Mouse (Mus musculus): ENCODE results near the gene Gm8947. TPM values are rescaled to one million over a fixed set of nuclear protein-coding genes. Genes with fewer than 3 reads are reported as not detected.
"Not testable (repeated sequence)": the region's sequence is repeated elsewhere in the genome, so short reads cannot be mapped to it uniquely, and the experiment has no call there.

Gm8947 gene
- not detected in 2 replicates for polyA plus RNA-seq (2015; fragmentation: Nextera tagmentation; extraction: Ambion mirVana)

DNA sequence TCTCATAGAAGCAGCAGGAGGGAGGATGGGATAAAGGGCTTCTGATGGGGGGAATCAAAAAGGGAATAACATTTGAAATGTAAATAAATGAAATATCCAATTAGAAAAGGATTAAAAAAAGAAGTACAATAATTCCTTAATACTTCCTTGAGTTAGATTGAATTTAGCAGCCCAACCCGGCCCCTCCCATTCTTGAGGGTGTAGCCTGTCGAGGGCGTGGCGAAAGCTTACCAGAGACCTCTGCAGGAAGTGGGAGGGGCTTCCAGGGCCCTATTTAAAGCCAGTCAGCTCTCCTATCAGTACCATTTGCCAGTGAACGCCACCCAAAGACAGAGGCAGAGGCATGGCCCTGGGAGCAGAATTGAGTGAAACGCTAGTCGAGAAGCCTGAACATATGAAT lies at the start of gene Gm8947:
Gene Gm8947, plus strand, starts transcription at position 302 of the 400 bp plus-strand sequence.
- not testable (repeated sequence) for H3K9me3 ChIP-seq (replicated peaks); H3K4me2 ChIP-seq; ATAC-seq; H3K9ac ChIP-seq; H3K27ac ChIP-seq; H3K36me3 ChIP-seq (ENCODE audit: poor library complexity, severe bottlenecking); H3K4me3 ChIP-seq; H3K4me1 ChIP-seq; H3K27me3 ChIP-seq
- 100% methylated on average over 2 of the region's 7 CpGs for WGBS

DNA sequence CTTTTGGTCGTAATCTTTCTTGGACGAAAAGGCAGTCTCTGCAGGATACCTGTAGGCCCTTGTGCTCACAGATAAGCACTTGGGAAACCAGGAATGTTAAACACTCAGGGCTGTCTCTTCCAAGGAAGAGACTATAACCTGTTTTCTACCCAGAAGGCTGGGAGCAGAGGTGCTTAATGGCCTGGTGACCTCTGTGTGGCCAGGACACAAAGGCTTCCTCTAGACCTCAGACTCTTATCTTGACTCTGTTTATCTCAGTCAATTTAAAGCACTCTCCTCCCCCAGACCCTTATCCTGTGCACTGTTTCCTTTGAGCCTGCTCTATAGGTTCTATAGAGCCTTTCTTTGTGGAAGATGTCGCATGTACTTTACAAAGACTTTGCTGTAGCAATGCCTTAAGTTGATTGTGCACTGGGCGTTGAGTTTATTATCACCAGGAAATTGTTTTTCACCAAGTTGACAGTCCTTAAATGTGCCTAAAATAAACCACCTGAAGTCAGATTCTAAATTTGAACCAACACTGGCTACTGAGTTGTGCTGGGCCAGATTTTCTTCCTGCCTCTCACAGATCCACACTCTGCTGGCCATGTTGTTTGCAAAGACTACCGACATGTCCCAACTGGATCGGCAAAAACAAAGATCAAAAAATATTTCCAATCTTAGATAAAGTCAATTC lies 47.6 kb upstream of the Gm8947 start:
- H3K27me3 ChIP-seq: no peaks in the 10 kb centered on the region
- H3K4me3 ChIP-seq: no peak overlapping the region
- no peak overlapping the region for H3K4me2 ChIP-seq
- no peaks in the 10 kb centered on the region for H3K9me3 ChIP-seq (replicated peaks)
- H3K36me3 ChIP-seq (ENCODE audit: poor library complexity, severe bottlenecking): no peaks in the 10 kb centered on the region
- ATAC-seq: no peak
- no peak overlapping the region for H3K27ac ChIP-seq
- H3K9ac ChIP-seq: no peak overlapping the region
- H3K4me1 ChIP-seq: no peaks in the 10 kb centered on the region
- WGBS: 72% methylated on average over 6 of the region's 6 CpGs

DNA sequence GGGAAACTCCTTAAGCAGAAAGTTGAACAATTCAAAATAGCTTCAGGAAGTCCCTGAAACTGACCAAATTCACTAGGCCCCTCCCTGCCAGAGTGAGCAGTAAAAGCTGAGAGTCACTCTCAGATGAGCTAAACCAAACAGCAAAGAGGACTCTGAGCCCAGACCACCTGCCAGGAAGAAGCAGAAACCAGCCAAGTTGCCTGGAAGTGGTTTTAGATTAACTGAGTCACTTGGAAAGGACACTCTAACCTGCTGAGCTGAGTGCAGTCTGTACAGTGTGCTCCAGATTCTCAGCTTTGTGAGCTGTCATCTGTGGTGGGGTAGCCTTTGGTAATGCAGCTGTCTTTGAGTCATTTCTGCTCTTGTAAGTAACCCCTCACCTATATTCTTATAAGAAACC lies 44.4 kb upstream of the Gm8947 start:
- ATAC-seq: no peak
- Histone ChIP-seq H3K27ac (no peak overlapping the region), H3K4me1 (no peaks in the 10 kb centered on the region), H3K9me3 (replicated peaks) (no peaks in the 10 kb centered on the region), H3K27me3 (no peaks in the 10 kb centered on the region), H3K9ac (no peak overlapping the region), H3K4me2 (no peak overlapping the region), H3K4me3 (no peak overlapping the region), H3K36me3 (ENCODE audit: poor library complexity, severe bottlenecking) (no peaks in the 10 kb centered on the region)

DNA sequence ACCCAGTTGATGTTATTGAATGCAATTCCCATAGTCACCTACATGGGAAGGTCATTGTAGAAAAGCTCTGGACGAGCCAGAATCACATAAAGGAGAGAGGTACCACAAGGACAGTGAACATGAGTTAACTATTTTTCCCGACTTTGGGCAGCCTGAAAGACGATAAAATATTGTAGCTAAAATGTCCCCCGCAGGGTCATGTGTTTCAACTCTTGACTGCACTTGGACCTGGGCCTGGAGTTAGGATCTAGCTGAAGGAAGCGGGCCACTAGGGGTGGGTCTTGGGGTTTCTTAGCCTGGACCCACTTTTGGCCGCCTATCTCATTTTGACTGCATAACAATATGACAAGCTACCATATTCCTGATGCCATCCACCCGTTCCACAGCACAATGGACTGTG lies 42.0 kb upstream of the Gm8947 start:
- no peak overlapping the region for H3K27ac ChIP-seq
- H3K4me3 ChIP-seq: no peak overlapping the region
- no peak for ATAC-seq
- no peaks in the 10 kb centered on the region for H3K27me3 ChIP-seq
- 91% methylated on average over 7 of the region's 7 CpGs for WGBS
- H3K4me2 ChIP-seq: no peak overlapping the region
- no peaks in the 10 kb centered on the region for H3K4me1 ChIP-seq
- H3K9ac ChIP-seq: no peak overlapping the region
- no peaks in the 10 kb centered on the region for H3K9me3 ChIP-seq (replicated peaks)
- no peaks in the 10 kb centered on the region for H3K36me3 ChIP-seq (ENCODE audit: poor library complexity, severe bottlenecking)

DNA sequence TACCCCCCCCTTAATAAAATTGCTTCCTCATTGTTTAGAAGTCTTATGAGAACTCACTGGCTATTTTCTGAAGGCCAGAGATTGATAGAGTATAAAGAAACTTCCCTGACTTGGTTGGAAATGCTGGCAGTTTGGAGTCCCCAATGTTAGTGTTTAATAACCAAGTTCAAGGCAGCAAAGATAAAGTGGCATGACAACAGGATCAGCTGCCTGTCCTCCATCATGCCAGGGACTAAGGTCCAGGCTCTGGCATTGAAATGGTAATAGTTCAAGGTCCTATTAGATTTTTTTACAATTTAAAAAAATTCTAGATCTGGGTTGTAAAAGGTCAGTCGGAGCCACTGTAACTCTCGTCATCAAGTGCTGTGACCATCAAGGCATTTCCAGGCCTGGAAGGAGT lies 41.1 kb upstream of the Gm8947 start:
- Histone ChIP-seq H3K9me3 (replicated peaks) (no peaks in the 10 kb centered on the region), H3K27me3 (no peaks in the 10 kb centered on the region), H3K27ac (no peak overlapping the region), H3K4me1 (no peaks in the 10 kb centered on the region), H3K36me3 (ENCODE audit: poor library complexity, severe bottlenecking) (no peaks in the 10 kb centered on the region), H3K9ac (no peak overlapping the region), H3K4me2 (no peak overlapping the region), H3K4me3 (no peak overlapping the region)
- no peak for ATAC-seq
- WGBS: 71% methylated on average over 2 of the region's 2 CpGs

DNA sequence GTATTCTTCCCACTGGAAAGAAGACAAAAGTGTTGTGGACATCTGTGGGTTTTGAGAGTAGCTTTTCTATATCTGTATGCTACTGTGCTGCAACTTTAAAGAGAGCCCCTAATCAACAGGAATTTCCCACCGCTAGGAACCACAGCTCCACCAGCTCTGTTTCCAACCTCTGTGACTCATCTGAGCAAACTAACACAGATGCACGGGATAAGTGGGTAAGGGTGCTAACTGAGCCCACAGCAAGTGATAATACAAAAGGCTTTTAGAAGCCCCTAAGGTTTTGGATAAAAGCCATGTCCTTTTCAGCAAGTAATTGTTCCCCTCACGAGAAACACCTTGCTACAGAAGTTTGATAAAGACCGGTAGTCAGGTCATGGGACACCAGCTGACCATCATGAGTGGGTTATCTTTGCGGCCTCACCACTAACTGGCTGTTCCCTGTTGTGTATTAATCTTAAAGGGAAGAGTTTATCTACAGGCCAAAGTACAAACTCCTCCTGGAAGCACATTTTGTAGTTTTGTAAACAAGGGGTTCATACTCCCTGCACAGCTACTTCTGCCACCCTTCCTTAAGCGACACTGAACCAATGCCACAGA lies 39.0 kb upstream of the Gm8947 start:
- Histone ChIP-seq H3K4me3 (no peak overlapping the region), H3K4me2 (no peak overlapping the region), H3K36me3 (ENCODE audit: poor library complexity, severe bottlenecking) (no peaks in the 10 kb centered on the region), H3K4me1 (peaks cover 18% of the 10 kb centered on the region), H3K9ac (no peak overlapping the region), H3K27ac (no peak overlapping the region), H3K9me3 (replicated peaks) (no peaks in the 10 kb centered on the region), H3K27me3 (no peaks in the 10 kb centered on the region)
- ATAC-seq: no peak
- 79% methylated on average over 6 of the region's 6 CpGs for WGBS

DNA sequence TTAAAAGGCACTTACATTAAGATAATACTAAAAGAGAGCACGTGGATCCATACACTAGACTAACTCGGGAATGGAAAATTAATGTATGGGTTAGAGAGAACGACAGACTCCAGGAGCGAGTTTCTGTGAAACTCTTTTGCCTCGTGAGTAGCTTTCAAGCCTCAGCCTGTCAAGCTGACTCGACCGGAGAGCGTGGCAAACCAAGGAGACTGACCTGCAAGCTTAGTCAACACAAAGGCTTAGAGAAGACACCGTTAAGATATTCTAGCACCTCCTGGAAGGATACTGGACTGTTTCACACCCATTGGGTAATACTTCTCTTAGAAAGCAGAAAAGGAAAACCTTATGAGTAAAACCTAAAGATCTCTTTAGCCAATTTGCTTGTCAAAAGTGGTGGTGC lies 38.0 kb upstream of the Gm8947 start:
- not testable (repeated sequence) for ATAC-seq; H3K4me3 ChIP-seq; H3K27ac ChIP-seq; H3K36me3 ChIP-seq (ENCODE audit: poor library complexity, severe bottlenecking); H3K9ac ChIP-seq; H3K9me3 ChIP-seq (replicated peaks); H3K4me2 ChIP-seq; H3K27me3 ChIP-seq
- 96% methylated on average over 9 of the region's 9 CpGs for WGBS
- peaks cover 26% of the 10 kb centered on the region for H3K4me1 ChIP-seq

DNA sequence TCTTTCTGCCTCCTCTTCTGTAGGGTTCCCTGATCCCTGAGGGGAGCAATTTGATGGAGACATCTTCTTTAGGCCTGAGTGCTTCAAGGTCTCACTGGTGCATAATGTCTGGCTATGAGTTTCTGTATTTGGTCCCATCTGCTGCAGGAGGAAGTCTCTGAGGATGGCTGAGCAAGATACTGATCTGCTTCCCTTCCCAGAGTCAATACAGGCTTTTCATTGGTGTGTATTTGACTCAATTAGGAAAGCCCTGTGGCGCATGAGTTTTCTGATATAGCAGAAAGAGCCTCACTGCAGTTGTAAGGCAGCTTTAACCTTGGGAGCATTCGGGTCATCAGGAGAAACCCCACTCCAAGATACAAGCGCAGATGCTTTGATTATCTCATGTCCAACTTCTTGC lies 36.0 kb upstream of the Gm8947 start:
- Histone ChIP-seq H3K9ac (no peak overlapping the region), H3K9me3 (replicated peaks) (no peaks in the 10 kb centered on the region), H3K4me3 (no peak overlapping the region), H3K27me3 (no peaks in the 10 kb centered on the region), H3K27ac (no peak overlapping the region), H3K4me1 (peaks cover 30% of the 10 kb centered on the region), H3K36me3 (ENCODE audit: poor library complexity, severe bottlenecking) (no peaks in the 10 kb centered on the region), H3K4me2 (no peak overlapping the region)
- no peak for ATAC-seq
- WGBS: 92% methylated on average over 3 of the region's 3 CpGs

DNA sequence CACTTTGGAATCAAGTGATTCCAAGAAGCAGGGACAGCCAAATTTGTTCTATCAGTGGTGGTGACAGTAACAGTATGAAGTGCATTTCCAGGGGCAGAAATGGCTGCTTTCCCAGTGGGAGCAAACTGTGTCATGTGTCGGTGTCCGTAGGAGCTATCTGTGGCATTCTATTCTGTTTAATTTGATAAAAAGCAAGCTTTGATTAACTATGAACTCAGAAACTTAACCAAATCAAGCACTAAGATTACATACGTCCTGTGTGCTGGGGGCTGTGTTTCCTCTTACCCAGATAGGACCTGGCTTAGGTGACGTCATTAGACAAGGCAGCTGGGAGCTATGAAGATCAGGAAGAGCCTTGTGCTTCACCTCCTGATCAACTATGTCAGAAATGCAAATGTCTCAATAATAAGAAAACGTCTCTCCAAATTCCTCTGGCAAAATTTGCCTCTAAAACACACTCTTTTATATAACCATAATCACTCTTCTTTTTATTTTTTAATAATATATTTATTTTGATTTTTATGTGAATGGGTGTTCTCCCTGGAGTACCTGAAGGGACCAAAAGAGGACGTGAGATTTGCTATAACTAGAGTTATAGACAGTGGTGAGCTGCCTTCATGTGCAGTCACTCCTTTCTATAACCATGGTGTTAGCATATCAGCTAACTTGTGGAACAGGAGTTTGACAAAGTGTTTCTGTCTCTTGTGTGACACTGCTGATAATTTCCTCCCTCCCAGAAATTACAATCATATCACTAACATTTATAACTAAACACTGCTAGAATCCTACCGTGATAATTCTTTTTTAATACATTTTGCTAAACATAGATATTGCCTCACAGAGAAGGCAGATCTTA lies 35.2 kb upstream of the Gm8947 start:
- H3K27ac ChIP-seq: no peak overlapping the region
- H3K4me1 ChIP-seq: peaks cover 30% of the 10 kb centered on the region
- H3K9me3 ChIP-seq (replicated peaks): no peaks in the 10 kb centered on the region
- ATAC-seq: no peak
- no peak overlapping the region for H3K4me3 ChIP-seq
- H3K36me3 ChIP-seq (ENCODE audit: poor library complexity, severe bottlenecking): no peaks in the 10 kb centered on the region
- no peak overlapping the region for H3K4me2 ChIP-seq
- no peak overlapping the region for H3K9ac ChIP-seq
- H3K27me3 ChIP-seq: no peaks in the 10 kb centered on the region
- WGBS: 72% methylated on average over 7 of the region's 7 CpGs

DNA sequence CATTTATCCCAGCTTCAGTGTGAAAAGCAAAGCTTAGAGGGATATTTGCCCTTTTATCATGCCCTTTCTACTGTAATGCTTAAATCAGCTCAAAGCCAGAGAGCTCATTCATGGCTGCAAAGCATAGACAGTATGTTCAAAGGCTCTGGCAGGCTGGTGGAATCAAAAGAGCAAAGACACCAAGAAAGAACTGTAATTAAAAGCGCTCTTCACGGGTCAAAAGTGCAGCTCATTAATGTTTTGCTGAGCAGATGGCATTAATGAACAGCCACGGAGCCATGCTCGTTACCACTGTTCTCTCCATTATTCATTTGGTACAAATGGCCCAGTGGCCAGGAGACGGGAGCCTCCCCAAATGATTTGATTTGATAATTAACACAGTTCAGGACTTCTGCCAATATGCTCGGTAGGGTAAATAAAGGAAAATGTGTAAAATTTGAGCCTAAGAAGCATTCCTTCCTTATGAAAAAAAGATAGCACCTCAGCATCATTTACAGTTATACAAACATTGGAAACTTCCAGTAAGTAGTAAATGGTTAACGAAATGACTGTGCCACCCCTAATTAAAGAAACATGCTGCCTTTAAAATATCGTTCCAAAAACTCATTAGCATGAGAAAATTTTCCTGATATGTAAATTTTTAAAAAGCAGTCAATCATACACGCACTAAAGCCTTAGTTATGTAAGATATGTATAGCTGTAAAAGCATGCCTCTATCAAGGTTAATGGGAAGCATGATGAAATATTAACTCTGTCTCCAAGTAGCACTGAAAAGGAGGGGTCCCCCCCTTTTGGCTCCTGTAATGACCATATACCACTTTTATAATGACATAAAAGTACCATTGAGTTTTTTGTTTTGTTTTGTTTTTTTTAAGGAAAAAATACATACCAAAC lies 34.0 kb upstream of the Gm8947 start:
- WGBS: 15% methylated on average over 9 of the region's 9 CpGs
- Histone ChIP-seq H3K4me1 (peaks cover 30% of the 10 kb centered on the region), H3K9ac (no peak overlapping the region), H3K9me3 (replicated peaks) (no peaks in the 10 kb centered on the region), H3K36me3 (ENCODE audit: poor library complexity, severe bottlenecking) (no peaks in the 10 kb centered on the region), H3K4me2 (0 out of 2 replicates have a peak overlapping the region, but pooled peaks have one; percentile 1), H3K27ac (0 out of 2 replicates have a peak overlapping the region, but pooled peaks have one; percentile 40), H3K4me3 (no peak overlapping the region), H3K27me3 (no peaks in the 10 kb centered on the region)
- ATAC-seq: peak; percentile 92

DNA sequence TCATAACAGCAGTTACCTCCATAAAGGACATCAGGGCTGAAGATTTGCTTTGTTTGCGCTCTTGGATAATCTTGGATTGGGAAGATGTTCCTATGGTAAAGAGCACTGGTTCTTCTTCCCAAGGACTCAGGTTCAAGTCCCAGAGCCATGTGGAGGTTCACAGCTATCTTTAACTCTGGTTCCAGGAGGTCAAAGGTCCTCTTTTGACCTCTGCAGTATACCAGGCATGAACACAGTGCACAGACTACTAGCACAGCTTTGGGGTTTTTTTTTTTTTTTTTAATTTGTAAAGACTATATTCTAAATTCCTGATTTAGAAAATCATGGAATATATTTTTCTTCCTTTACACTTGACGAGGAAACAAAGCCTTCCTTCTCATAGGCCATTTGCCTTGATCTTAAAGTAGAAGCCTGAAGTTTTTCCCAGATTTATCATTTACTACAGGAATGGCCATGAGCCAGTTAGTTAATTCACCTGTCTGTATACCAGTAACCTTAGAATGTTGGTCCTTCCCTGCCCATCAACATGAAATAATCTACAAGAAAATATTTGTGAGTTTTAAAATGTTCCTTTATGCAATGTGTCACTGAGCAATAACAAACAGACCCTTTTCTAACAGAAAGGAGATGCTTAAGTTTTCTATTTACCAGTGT lies 33.2 kb upstream of the Gm8947 start:
- WGBS: 81% methylated on average over 2 of the region's 2 CpGs
- no peak overlapping the region for H3K27ac ChIP-seq
- ATAC-seq: no peak
- peaks cover 30% of the 10 kb centered on the region for H3K4me1 ChIP-seq
- H3K27me3 ChIP-seq: no peaks in the 10 kb centered on the region
- H3K4me2 ChIP-seq: no peak overlapping the region
- no peak overlapping the region for H3K4me3 ChIP-seq
- H3K36me3 ChIP-seq (ENCODE audit: poor library complexity, severe bottlenecking): no peaks in the 10 kb centered on the region
- H3K9ac ChIP-seq: no peak overlapping the region
- H3K9me3 ChIP-seq (replicated peaks): no peaks in the 10 kb centered on the region

All from forebrain, embryonic 13.5 days (tissue).